Mouse (Mus musculus) midbrain, embryonic 14.5 days (tissue): ENCODE data around the gene Tnrc6a. TPM values are rescaled to one million over a fixed set of nuclear protein-coding genes. Genes with fewer than 3 reads are reported as not detected.

Source experiments
- ATAC-seq: fragments of 200-750 bp; cut with Nextera tagmentation; 2 replicates; pipeline ENCODE4 v1.8.0; 2017; ENCODE audit warnings: moderate number of reproducible peaks, moderate library complexity; ENCODE audit not compliant: low FRiP score, low TSS enrichment
- DNase-seq: peaks from one replicate; pipeline ENCODE4 v3.0.0-alpha.2; 2015
- H3K27ac ChIP-seq: fragments of 300-500 bp; sonication (generic); replicated peaks from 2 replicates; pipeline ENCODE4 v1.5.1; 2014; ENCODE audit warnings: mild to moderate bottlenecking, low read depth, low read length, moderate library complexity
- H3K27me3 ChIP-seq: fragments of 300-500 bp; sonication (generic); 2 replicates; pipeline ENCODE4 v1.6.1; 2014; ENCODE audit warnings: low read length, control low read depth, mixed read lengths; ENCODE audit not compliant: control insufficient read depth, insufficient read depth
- H3K36me3 ChIP-seq: fragments of 300-500 bp; sonication (generic); 2 replicates; pipeline ENCODE4 v1.6.1; 2014; ENCODE audit warnings: low read length, control low read depth; ENCODE audit not compliant: control insufficient read depth, insufficient read depth
- H3K4me1 ChIP-seq: fragments of 300-500 bp; sonication (generic); 2 replicates; pipeline ENCODE4 v1.6.1; 2014; ENCODE audit warnings: mild to moderate bottlenecking, antibody characterized with exemption, low read length, control low read depth; ENCODE audit not compliant: control insufficient read depth, insufficient read depth
- H3K4me2 ChIP-seq: fragments of 300-500 bp; sonication (generic); 2 replicates; pipeline ENCODE4 v1.6.1; 2014; ENCODE audit warnings: mild to moderate bottlenecking, low read length, moderate library complexity
- H3K4me3 ChIP-seq: fragments of 300-500 bp; sonication (generic); replicated peaks from 2 replicates; pipeline ENCODE4 v1.5.1; 2014; ENCODE audit warnings: low read depth, low read length
- H3K9ac ChIP-seq: fragments of 300-500 bp; sonication (generic); replicated peaks from 2 replicates; pipeline ENCODE4 v1.6.1; 2014; ENCODE audit warnings: mild to moderate bottlenecking, low read length, moderate library complexity
- H3K9me3 ChIP-seq: fragments of 300-500 bp; sonication (generic); 2 replicates; pipeline ENCODE4 v1.6.1; 2016; ENCODE audit warnings: low read length, control low read depth, mixed read lengths; ENCODE audit not compliant: control insufficient read depth
- WGBS: fragments of 180-500 bp; shearing (Covaris S2); extraction: QIAGEN DNeasy Blood & Tissue Kit; methylation state at CpG from one replicate; pipeline ENCODE4 v1.1.7; 2014; 5-methylcytosine and 5-hydroxymethylcytosine counted together
- polyA plus RNA-seq: library from polyadenylated mRNA; unstranded; fragments of >200 nt; fragmentation: Nextera tagmentation; extraction: Ambion mirVana; gene quantifications from 2 replicates; pipeline ENCODE4 v1.2.1, GENCODE M21; 2014

The Tnrc6a gene
- polyA plus RNA-seq, 1 experiment from 2014 or later, result 50.0 TPM

DNA sequence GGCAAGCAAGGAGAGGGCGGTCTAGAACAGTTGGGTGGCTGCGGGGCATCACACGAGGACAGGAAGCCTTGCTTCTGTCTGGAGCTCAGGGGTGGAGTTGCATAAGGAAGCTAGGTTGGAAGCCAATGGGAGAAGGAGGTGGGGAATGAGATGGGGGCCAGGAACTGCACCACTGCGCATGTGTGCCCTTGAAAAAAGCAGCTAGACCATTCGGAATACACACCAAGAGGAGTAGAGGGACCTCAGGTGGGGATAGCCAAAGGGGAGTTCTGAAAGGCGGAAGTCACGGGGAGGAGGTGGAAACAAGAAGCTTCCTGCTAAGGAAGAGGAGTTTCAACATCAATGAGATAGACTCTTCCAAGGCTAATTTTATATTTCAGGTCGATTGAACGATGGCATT is 77.0 kb downstream of the Tnrc6a start:
- H3K4me1 ChIP-seq, result no peaks in the 10 kb centered on the region
- H3K9ac ChIP-seq, result no peak overlapping the region
- H3K9me3 ChIP-seq, result no peaks in the 10 kb centered on the region
- no peak overlapping the region for H3K4me2 ChIP-seq
- DNase-seq (no peak), ATAC-seq (no peak)
- no peaks in the 10 kb centered on the region for H3K27me3 ChIP-seq
- H3K27ac ChIP-seq, result no peak overlapping the region
- 87% methylated on average over 9 of the region's 9 CpGs for WGBS
- H3K4me3 ChIP-seq, result no peak overlapping the region
- H3K36me3 ChIP-seq, result no peaks in the 10 kb centered on the region; the same call in 1 of the 2 replicates

DNA sequence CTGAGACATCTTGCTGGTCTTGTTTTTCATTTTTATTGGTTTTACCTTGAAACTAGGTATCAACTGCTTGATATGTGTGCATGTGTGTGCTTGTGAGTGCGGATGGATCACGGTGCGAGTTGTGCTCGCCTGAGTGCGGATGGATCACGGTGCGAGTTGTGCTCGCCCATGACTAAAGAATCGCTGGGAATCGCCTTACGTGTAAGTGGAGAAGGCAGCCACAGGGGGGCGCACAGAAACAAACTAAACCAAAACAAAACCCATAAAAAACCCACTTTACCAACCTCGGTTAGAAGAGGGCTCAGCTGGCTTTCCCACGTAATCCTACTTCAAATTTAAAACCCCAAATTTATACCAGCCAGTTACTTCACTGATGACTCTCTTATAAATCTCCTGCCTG is 81.6 kb downstream of the Tnrc6a start:
- DNase-seq, result peak; percentile 82
- no peaks in the 10 kb centered on the region for H3K9me3 ChIP-seq
- no peak for ATAC-seq
- no peaks in the 10 kb centered on the region for H3K4me1 ChIP-seq
- no peaks in the 10 kb centered on the region for H3K36me3 ChIP-seq
- no peak overlapping the region for H3K9ac ChIP-seq
- no peak overlapping the region for H3K27ac ChIP-seq
- H3K27me3 ChIP-seq, result no peaks in the 10 kb centered on the region
- H3K4me2 ChIP-seq, result no peak overlapping the region
- 35% methylated on average over 14 of the region's 14 CpGs for WGBS
- H3K4me3 ChIP-seq, result no peak overlapping the region

- DNase-seq (no peak), ATAC-seq (no peak)
- no peak overlapping the region for H3K27ac ChIP-seq
- 79% methylated on average over 6 of the region's 6 CpGs for WGBS
- H3K27me3 ChIP-seq, result no peaks in the 10 kb centered on the region
- H3K4me3 ChIP-seq, result no peak overlapping the region
- H3K9ac ChIP-seq, result no peak overlapping the region
- no peak overlapping the region for H3K4me2 ChIP-seq
- H3K9me3 ChIP-seq, result no peaks in the 10 kb centered on the region
- no peaks in the 10 kb centered on the region for H3K4me1 ChIP-seq
- no peaks in the 10 kb centered on the region for H3K36me3 ChIP-seq
Measured at GRCm38 (mm10) chr7:123207561-123207960, 83.9 kb downstream of the Tnrc6a start.

DNA sequence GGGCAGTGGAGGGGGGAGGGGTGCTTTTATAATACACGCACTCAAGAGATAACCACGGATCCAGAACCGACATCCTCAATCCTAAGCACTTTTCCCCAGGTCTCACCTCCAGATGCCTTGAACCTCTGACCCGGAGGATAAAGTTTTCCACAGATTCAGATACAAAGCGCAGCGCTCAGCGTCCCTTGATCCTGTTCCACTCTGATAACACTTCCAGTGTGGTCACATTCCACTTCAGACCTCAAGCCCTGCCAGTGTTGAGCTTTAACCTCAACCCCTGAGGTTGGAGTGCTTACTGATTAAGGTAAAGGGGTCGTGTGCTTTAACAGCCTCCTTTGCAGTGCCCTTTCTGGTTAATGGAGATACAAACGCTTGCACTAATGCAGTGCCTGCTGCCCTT is 86.2 kb downstream of the Tnrc6a start:
- no peak overlapping the region for H3K4me3 ChIP-seq
- ATAC-seq, result no peak
- no peaks in the 10 kb centered on the region for H3K27me3 ChIP-seq
- no peak for DNase-seq
- WGBS, result 79% methylated on average over 9 of the region's 9 CpGs
- H3K36me3 ChIP-seq, result no peaks in the 10 kb centered on the region
- no peak overlapping the region for H3K4me2 ChIP-seq
- H3K9ac ChIP-seq, result no peak overlapping the region
- H3K4me1 ChIP-seq, result no peaks in the 10 kb centered on the region
- no peaks in the 10 kb centered on the region for H3K9me3 ChIP-seq
- no peak overlapping the region for H3K27ac ChIP-seq

DNA sequence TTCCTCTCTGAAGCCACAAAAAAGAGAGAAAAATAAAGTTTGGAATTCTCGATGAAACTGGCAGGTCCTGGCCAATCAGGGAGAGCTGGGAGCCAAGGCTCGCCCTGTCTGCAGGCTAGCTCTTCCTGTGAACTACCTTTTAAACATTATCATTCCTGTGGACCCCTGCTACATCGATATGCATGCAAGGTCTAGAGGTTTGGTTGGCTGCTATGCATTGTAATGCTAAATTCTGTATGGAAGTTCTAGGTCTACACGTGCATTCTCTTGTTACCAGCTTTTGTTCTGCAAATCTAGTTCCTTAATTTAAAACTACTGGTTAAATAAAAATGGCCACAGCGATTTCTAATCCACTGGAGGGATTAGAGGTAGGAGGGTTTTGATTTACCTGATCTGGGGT is 87.8 kb downstream of the Tnrc6a start:
- Histone ChIP-seq H3K4me3 (no peak overlapping the region), H3K9ac (no peak overlapping the region), H3K27ac (no peak overlapping the region), H3K4me2 (no peak overlapping the region), H3K9me3 (no peaks in the 10 kb centered on the region), H3K4me1 (no peaks in the 10 kb centered on the region), H3K27me3 (no peaks in the 10 kb centered on the region), H3K36me3 (no peaks in the 10 kb centered on the region)
- ATAC-seq (no peak), DNase-seq (no peak)
- WGBS, result 45% methylated on average over 5 of the region's 5 CpGs

GRCm38 (mm10) chr7:123212316-123212715 is 88.6 kb downstream of the Tnrc6a start:
- Histone ChIP-seq H3K9ac (no peak overlapping the region), H3K27me3 (no peaks in the 10 kb centered on the region), H3K4me1 (no peaks in the 10 kb centered on the region), H3K36me3 (no peaks in the 10 kb centered on the region), H3K4me3 (no peak overlapping the region), H3K9me3 (no peaks in the 10 kb centered on the region), H3K27ac (no peak overlapping the region), H3K4me2 (no peak overlapping the region)
- no peak for ATAC-seq
- DNase-seq, result no peak
- WGBS, result 86% methylated on average over 5 of the region's 5 CpGs

DNA sequence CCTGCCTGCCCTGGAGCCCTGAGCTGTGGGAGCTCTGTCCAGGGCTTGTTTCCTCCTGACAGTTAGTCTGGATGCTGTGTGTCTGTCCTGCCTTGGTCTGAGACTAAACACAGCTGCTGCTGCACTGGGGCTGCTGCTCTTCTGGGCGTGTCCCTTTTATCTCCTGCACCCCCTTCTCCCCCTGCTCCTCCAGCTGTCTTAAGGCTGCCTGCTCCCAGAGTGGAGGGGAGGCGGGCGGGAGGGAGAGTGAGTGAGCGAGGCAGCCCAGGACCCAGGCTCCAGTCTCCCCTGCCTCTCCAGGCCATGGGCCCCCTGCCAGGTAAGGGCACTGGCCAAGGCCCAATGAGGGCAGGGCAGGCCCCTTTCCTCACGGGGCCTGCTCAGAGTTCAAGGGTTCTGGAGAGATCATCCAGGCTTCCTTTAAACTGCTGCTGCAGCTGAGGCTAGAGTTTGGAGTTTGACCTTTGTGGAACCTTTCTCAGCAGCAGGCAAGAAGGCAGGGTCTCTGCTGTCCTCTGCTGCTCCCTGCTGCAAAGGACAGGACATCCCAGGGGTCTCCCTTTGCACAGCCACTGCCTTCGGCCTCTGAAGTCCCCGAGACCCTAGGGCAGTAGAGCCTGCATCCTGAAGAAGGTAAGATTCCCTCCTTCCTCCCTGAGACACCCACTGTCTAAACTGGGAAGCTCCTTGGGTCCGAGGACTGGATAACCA is 90.8 kb downstream of the Tnrc6a start, which contains the start of gene Slc5a11:
Gene Slc5a11 (plus strand): TSS at position 416 of the 711 bp plus-strand sequence.
- Histone ChIP-seq H3K27me3 (no peaks in the 10 kb centered on the region), H3K9ac (no peak within 1 kb of the TSS), H3K27ac (no peak within 1 kb of the TSS), H3K4me2 (no peak within 1 kb of the TSS), H3K4me1 (no peaks in the 10 kb centered on the region), H3K9me3 (no peaks in the 10 kb centered on the region), H3K36me3 (no peaks in the 10 kb centered on the region), H3K4me3 (no peak within 1 kb of the TSS)
- ATAC-seq, result no peak
- DNase-seq, result peak; percentile 9
- WGBS, result 32% methylated on average over 8 of the region's 8 CpGs

GRCm38 (mm10) chr7:123215138-123215537 is 91.5 kb downstream of the Tnrc6a start:
- DNase-seq (no peak), ATAC-seq (no peak)
- Histone ChIP-seq H3K36me3 (no peaks in the 10 kb centered on the region), H3K9ac (no peak overlapping the region), H3K27ac (no peak overlapping the region), H3K4me1 (no peaks in the 10 kb centered on the region), H3K4me3 (no peak overlapping the region), H3K27me3 (no peaks in the 10 kb centered on the region), H3K4me2 (no peak overlapping the region), H3K9me3 (no peaks in the 10 kb centered on the region)
- WGBS, result 88% methylated on average over 2 of the region's 2 CpGs
